Mouse (Mus musculus) natural killer cell, adult 2 months (primary cell): ENCODE results near the gene Lmna.

Experiments used
- DNase-seq, 2 experiments: peaks; one replicate each; pipeline ENCODE4 v3.0.0; 2022; ENCODE audit warnings: low spot score in 2 of 2

Lmna gene

GRCm38 (mm10) chr3:88521156-88521555, 11.4 kb upstream of the Lmna start:
- DNase-seq: no peak

GRCm38 (mm10) chr3:88520078-88520477, 10.3 kb upstream of the Lmna start:
- no peak for DNase-seq

- DNase-seq: no peak
These were observed 8.7 kb upstream of the Lmna start for GRCm38 (mm10) chr3:88518411-88518810.

- no peak for DNase-seq
These were observed 6.7 kb upstream of the Lmna start for GRCm38 (mm10) chr3:88516407-88516806.

GRCm38 (mm10) chr3:88515095-88515386, 5.3 kb upstream of the Lmna start:
- DNase-seq: no peak

GRCm38 (mm10) chr3:88514231-88515094, 4.7 kb upstream of the Lmna start:
- DNase-seq: no peak

- DNase-seq: peak; percentile 29 to 50
These were observed 3.9 kb upstream of the Lmna start for GRCm38 (mm10) chr3:88513546-88514115.

GRCm38 (mm10) chr3:88512896-88513545, 3.3 kb upstream of the Lmna start:
- DNase-seq: no peak

- no peak for DNase-seq
These were observed 2.6 kb upstream of the Lmna start for GRCm38 (mm10) chr3:88512141-88512895.

- DNase-seq: no peak
These were observed 1.8 kb upstream of the Lmna start for GRCm38 (mm10) chr3:88511559-88511958.

GRCm38 (mm10) chr3:88510421-88511289, 899 bp upstream of the Lmna start:
- DNase-seq: peak; percentile 47 to 51

- DNase-seq: no peak
These were observed 506 bp downstream of the Lmna start for GRCm38 (mm10) chr3:88509250-88509649.

GRCm38 (mm10) chr3:88505765-88506164, 4.0 kb downstream of the Lmna start:
- DNase-seq: no peak

- DNase-seq: no peak
These were observed 4.7 kb downstream of the Lmna start for GRCm38 (mm10) chr3:88505081-88505480.

- no peak for DNase-seq
These were observed 5.6 kb downstream of the Lmna start for GRCm38 (mm10) chr3:88503881-88504746.

- no peak for DNase-seq
These were observed 6.3 kb downstream of the Lmna start for GRCm38 (mm10) chr3:88503505-88503863.

GRCm38 (mm10) chr3:88502641-88503504, 6.9 kb downstream of the Lmna start:
- peak; percentile 76 to 82 for DNase-seq

- DNase-seq: no peak
These were observed 7.7 kb downstream of the Lmna start for GRCm38 (mm10) chr3:88502031-88502571.

- no peak for DNase-seq
These were observed 8.3 kb downstream of the Lmna start for GRCm38 (mm10) chr3:88501366-88502030.
